Mouse (Mus musculus) limb, embryonic 14.5 days (tissue): ENCODE measurements at regions not wholly inside any gene's neighbourhood (a gene's known extent, or its start where the extent isn't known, plus 50 kb on each side); places are given as distances from the start of the nearest gene placed in this dataset.

ENCODE experiments used
- ATAC-seq: fragments of 200-750 bp; cut with Nextera tagmentation; 2 replicates; pipeline ENCODE4 v1.8.0; 2017; ENCODE audit warnings: low read depth, moderate number of reproducible peaks, moderate TSS enrichment; ENCODE audit not compliant: low FRiP score
- DNase-seq: peaks from one replicate; pipeline ENCODE4 v3.0.0-alpha.2; 2015; ENCODE audit warnings: low spot score
- H3K27ac ChIP-seq: fragments of 300-500 bp; sonication (generic); replicated peaks from 2 replicates; pipeline ENCODE4 v1.5.1; 2014; ENCODE audit warnings: low read depth, mild to moderate bottlenecking, low read length, moderate library complexity, mixed read lengths
- H3K27me3 ChIP-seq: fragments of 300-500 bp; sonication (generic); 2 replicates; pipeline ENCODE4 v1.6.1; 2014; ENCODE audit warnings: low read length, mixed read lengths; ENCODE audit not compliant: control insufficient read depth, insufficient read depth
- H3K36me3 ChIP-seq: fragments of 300-500 bp; sonication (generic); 2 replicates; pipeline ENCODE4 v1.6.1; 2014; ENCODE audit warnings: mild to moderate bottlenecking, low read length, moderate library complexity, mixed read lengths; ENCODE audit not compliant: control insufficient read depth, insufficient read depth
- H3K4me1 ChIP-seq: fragments of 300-500 bp; sonication (generic); 2 replicates; pipeline ENCODE4 v1.6.1; 2014; ENCODE audit warnings: antibody characterized with exemption, low read length, mixed read lengths; ENCODE audit not compliant: control insufficient read depth, insufficient read depth
- H3K4me2 ChIP-seq: fragments of 300-500 bp; sonication (generic); replicated peaks from 2 replicates; pipeline ENCODE4 v1.6.1; 2014; ENCODE audit warnings: low read depth, mild to moderate bottlenecking, low read length, moderate library complexity; ENCODE audit not compliant: severe bottlenecking
- H3K4me3 ChIP-seq: fragments of 300-500 bp; sonication (generic); replicated peaks from 2 replicates; pipeline ENCODE4 v1.5.1; 2014; ENCODE audit warnings: low read length
- H3K9ac ChIP-seq: fragments of 300-500 bp; sonication (generic); 2 replicates; pipeline ENCODE4 v1.6.1; 2014; ENCODE audit warnings: mild to moderate bottlenecking, low read depth, low read length, moderate library complexity; ENCODE audit not compliant: severe bottlenecking
- H3K9me3 ChIP-seq: fragments of 300-500 bp; sonication (generic); 2 replicates; pipeline ENCODE4 v1.6.1; 2016; ENCODE audit warnings: low read length; ENCODE audit not compliant: control insufficient read depth
- POLR2A ChIP-seq: fragments of 200-500 bp; IDR thresholded peaks from 2 replicates; pipeline ENCODE4 v1.8.0; 2012; ENCODE audit warnings: inconsistent platforms, mild to moderate bottlenecking, moderate library complexity, borderline replicate concordance; ENCODE audit not compliant: insufficient read depth, insufficient read length; ENCODE audit errors: extremely low read depth
- WGBS: fragments of 180-500 bp; shearing (Covaris S2); extraction: QIAGEN DNeasy Blood & Tissue Kit; methylation state at CpG from one replicate; pipeline ENCODE4 v1.1.7; 2014; 5-methylcytosine and 5-hydroxymethylcytosine counted together

DNA sequence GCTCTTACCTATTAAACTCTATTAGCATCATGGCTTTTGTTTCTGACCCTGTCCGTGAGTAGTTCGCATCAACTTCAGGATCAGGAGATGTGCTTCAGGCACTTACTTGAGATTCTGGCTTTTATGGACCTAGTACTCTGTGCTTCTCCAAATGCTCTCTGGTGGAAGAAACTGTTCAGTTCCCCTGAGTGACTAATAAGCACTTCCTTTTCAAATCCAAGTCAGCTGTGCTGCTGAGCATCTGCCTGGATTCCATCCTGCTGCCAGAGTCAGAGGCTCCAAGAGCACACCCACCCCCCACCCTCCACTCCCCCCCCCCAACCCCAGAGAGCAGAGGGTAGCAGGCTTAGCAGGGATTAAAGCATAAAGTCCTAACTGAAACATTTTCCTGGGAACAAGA lies 52.3 kb upstream of the Lama4 start:
- Histone ChIP-seq H3K4me2 (no peak overlapping the region), H3K9ac (no peak overlapping the region), H3K27me3 (no peaks in the 10 kb centered on the region), H3K4me1 (peaks cover 21% of the 10 kb centered on the region), H3K9me3 (no peaks in the 10 kb centered on the region), H3K36me3 (no peaks in the 10 kb centered on the region), H3K27ac (no peak overlapping the region), H3K4me3 (no peak overlapping the region)
- TF ChIP-seq POLR2A = no peak
- DNase-seq (peak; percentile 16), ATAC-seq (no peak)
- WGBS = 57% methylated on average over 2 of the region's 2 CpGs
